Mouse (Mus musculus) cerebellum, adult 11 months (tissue): Measurements from ENCODE around the gene Gm21650.
"Not testable (repeated sequence)": the region's sequence is repeated elsewhere in the genome, so short reads cannot be mapped to it uniquely, and the experiment has no call there.

Experiments used
- DNase-seq: peaks from one replicate; pipeline ENCODE4 v3.0.0; 2022

The Gm21650 gene

DNA sequence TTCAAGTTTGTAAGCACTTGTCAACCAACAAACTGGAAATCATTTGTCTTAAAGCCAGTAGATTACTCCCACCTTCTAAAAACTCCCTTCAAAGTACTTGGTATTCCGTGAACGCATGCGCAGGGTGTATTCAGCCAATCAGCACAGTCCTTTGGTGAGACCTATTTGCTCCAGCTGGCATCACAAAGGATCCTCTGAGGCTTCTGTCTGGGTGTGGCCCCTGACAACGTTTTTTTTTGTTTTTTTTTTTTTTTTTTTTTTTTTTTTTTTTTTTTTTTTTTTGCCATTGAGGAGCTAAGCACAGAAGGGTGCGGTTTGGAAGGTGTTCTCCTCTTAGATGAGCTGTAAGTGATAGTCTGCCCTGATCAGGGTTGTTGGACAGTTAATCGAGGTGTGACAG, at the start of gene Gm21650:
Gm21650 (plus strand) TSS at position 301 of the 400 bp plus-strand sequence.
- not testable (repeated sequence) for DNase-seq
